Mouse (Mus musculus) CH12.LX (cell line): ENCODE measurements around the gene Aebp2. TPM values are rescaled to one million over a fixed set of nuclear protein-coding genes. Genes with fewer than 3 reads are reported as not detected.

ENCODE experiments used
- DNase-seq: peaks from one replicate; pipeline ENCODE4 v3.0.0-alpha.2; 2013; ENCODE audit errors: extremely low read depth
- H3K27ac ChIP-seq: 2 replicates; pipeline ENCODE4 v1.5.1; 2012; ENCODE audit warnings: low read depth, mild to moderate bottlenecking, control low read depth, moderate library complexity; ENCODE audit not compliant: insufficient read depth
- H3K27me3 ChIP-seq: replicated peaks from 2 replicates; pipeline ENCODE3; 2012; ENCODE audit warnings: inconsistent platforms
- H3K36me3 ChIP-seq, 2 experiments: replicated peaks in 1 of 2; 2 replicates each; pipeline versions ENCODE3 to v1.6.1; 2012; ENCODE audit warnings: inconsistent platforms in 1 of 2, low read length in 1 of 2, mild to moderate bottlenecking in 1 of 2, mixed read lengths in 1 of 2, moderate library complexity in 1 of 2; ENCODE audit not compliant: control insufficient read depth in 1 of 2, insufficient read depth in 1 of 2
- H3K4me1 ChIP-seq, 2 experiments: 2 replicates each; pipeline ENCODE4 v1.6.1; 2012; ENCODE audit warnings: inconsistent platforms in 1 of 2, moderate library complexity in 1 of 2; ENCODE audit not compliant: insufficient read depth in 2 of 2, control insufficient read depth in 1 of 2
- H3K4me2 ChIP-seq: 2 replicates; pipeline ENCODE4 v1.6.1; 2012; ENCODE audit warnings: low read depth, mild to moderate bottlenecking, control low read depth; ENCODE audit not compliant: poor library complexity, insufficient read depth, severe bottlenecking
- H3K4me3 ChIP-seq, 3 experiments: fragments of 150-350 bp in 1 of 3; sonication (generic) in 1 of 3; replicated peaks in 1 of 3; 2 replicates each; pipeline versions ENCODE3 to v1.5.1; 2011 to 2012; ENCODE audit warnings: low read depth in 2 of 3, low read length in 2 of 3, mild to moderate bottlenecking in 2 of 3, moderate library complexity in 2 of 3, control low read depth in 1 of 3, improper control_type of control experiment in 1 of 3, inconsistent platforms in 1 of 3, mixed read lengths in 1 of 3; ENCODE audit not compliant: poor library complexity in 1 of 3
- H3K79me2 ChIP-seq: replicated peaks from 2 replicates; pipeline ENCODE4 v1.6.1; 2012; ENCODE audit warnings: mild to moderate bottlenecking, moderate library complexity; ENCODE audit not compliant: control insufficient read depth, poor library complexity, insufficient read depth, severe bottlenecking; ENCODE audit errors: extremely low read depth
- H3K9ac ChIP-seq: 2 replicates; pipeline ENCODE4 v1.6.1; 2012; ENCODE audit warnings: low read depth, mild to moderate bottlenecking, control low read depth, moderate library complexity; ENCODE audit not compliant: insufficient read depth
- H3K9me3 ChIP-seq: replicated peaks from 2 replicates; pipeline ENCODE3; 2012; ENCODE audit warnings: low read length, inconsistent platforms, mixed read lengths
- CHD1 ChIP-seq: IDR thresholded peaks from 2 replicates; pipeline ENCODE4 v1.6.1; 2012; ENCODE audit warnings: low read depth, low read length, improper control_type of control experiment, inconsistent platforms
- CTCF ChIP-seq, 2 experiments: IDR thresholded peaks in 1 of 2; conservative IDR thresholded peaks in 1 of 2; 2 replicates each; pipeline ENCODE4 v1.5.1; 2011 to 2012; ENCODE audit warnings: low read depth in 2 of 2, low read length in 2 of 2, improper control_type of control experiment in 1 of 2, inconsistent platforms in 1 of 2, mild to moderate bottlenecking in 1 of 2, moderate library complexity in 1 of 2
- ETS1 ChIP-seq: conservative IDR thresholded peaks from 2 replicates; pipeline ENCODE4 v1.6.1; 2012; ENCODE audit warnings: low read depth, mild to moderate bottlenecking, inconsistent platforms, low read length, improper control_type of control experiment, moderate library complexity
- JUND ChIP-seq: conservative IDR thresholded peaks from 2 replicates; pipeline ENCODE4 v1.6.1; 2011; ENCODE audit warnings: low read depth, low read length, improper control_type of control experiment
- MAFK ChIP-seq: IDR thresholded peaks from 2 replicates; pipeline ENCODE4 v1.6.1; 2011; ENCODE audit warnings: low read length, improper control_type of control experiment; ENCODE audit not compliant: insufficient replicate concordance
- MAZ ChIP-seq: IDR thresholded peaks from 2 replicates; pipeline ENCODE4 v1.6.1; 2012; ENCODE audit warnings: low read depth, mild to moderate bottlenecking, inconsistent platforms, low read length, improper control_type of control experiment, moderate library complexity
- MEF2A ChIP-seq: IDR thresholded peaks from 2 replicates; pipeline ENCODE4 v1.6.1; 2014; ENCODE audit warnings: low read depth, mild to moderate bottlenecking, inconsistent platforms, low read length, improper control_type of control experiment, borderline replicate concordance
- POLR2AphosphoS2 ChIP-seq: IDR thresholded peaks from 2 replicates; pipeline ENCODE4 v1.6.1; 2011; ENCODE audit warnings: low read depth, low read length, improper control_type of control experiment
- SIN3A ChIP-seq: IDR thresholded peaks from 2 replicates; pipeline ENCODE4 v1.6.1; 2012; ENCODE audit warnings: low read length, improper control_type of control experiment, inconsistent platforms
- SMC3 ChIP-seq: IDR thresholded peaks from 2 replicates; pipeline ENCODE4 v1.6.1; 2011; ENCODE audit warnings: low read depth, low read length, improper control_type of control experiment
- TCF12 ChIP-seq: IDR thresholded peaks from 2 replicates; pipeline ENCODE4 v1.6.1; 2014; ENCODE audit warnings: low read depth, mild to moderate bottlenecking, inconsistent platforms, low read length, improper control_type of control experiment
- UBTF ChIP-seq: IDR thresholded peaks from 2 replicates; pipeline ENCODE4 v1.6.1; 2012; ENCODE audit warnings: low read depth, mild to moderate bottlenecking, inconsistent platforms, low read length, improper control_type of control experiment, moderate library complexity
- ZC3H11A ChIP-seq: IDR thresholded peaks from 2 replicates; pipeline ENCODE4 v1.6.1; 2012; ENCODE audit warnings: low read depth, mild to moderate bottlenecking, inconsistent platforms, low read length, improper control_type of control experiment
- ZNF384 ChIP-seq: IDR thresholded peaks from 2 replicates; pipeline ENCODE4 v1.6.1; 2012; ENCODE audit warnings: low read depth, low read length, improper control_type of control experiment, inconsistent platforms
- dilution Hi-C: fragments of 300-500 bp; cut with MboI; formaldehyde crosslinking; loops from 2 replicates; pipeline ENCODE4 v1.14.3; 2020; ENCODE audit warnings: low sequenced_read_pairs; ENCODE audit not compliant: extremely low pct_unique_long_range_greater_than_20kb, extremely low pct_ligation_motif_present
- in situ Hi-C: fragments of 300-500 bp; cut with MboI; formaldehyde crosslinking; loops from 3 replicates; pipeline ENCODE4 v1.14.3; 2019; ENCODE audit warnings: low sequenced_read_pairs, low pct_ligation_motif_present, low pct_unique_long_range_greater_than_20kb, mixed read lengths
- polyA plus RNA-seq: library from polyadenylated mRNA; unstranded; fragments of >175 nt; gene quantifications from 2 replicates; pipeline ENCODE4 v1.2.1, GENCODE M21; 2012; ENCODE audit warnings: low read depth; ENCODE audit not compliant: insufficient read length
- total RNA-seq, 2 experiments: library from RNA; depleted of rRNA; stranded (reverse); fragments of 300-350 nt in 1 of 2; fragments of >200 nt in 1 of 2; gene quantifications; 2 replicates each; pipeline ENCODE4 v1.2.3; 2012 to 2014

The Aebp2 gene
- total and polyA plus RNA-seq, 3 experiments = 54.4 to 63.3 (median 59.9) TPM

DNA sequence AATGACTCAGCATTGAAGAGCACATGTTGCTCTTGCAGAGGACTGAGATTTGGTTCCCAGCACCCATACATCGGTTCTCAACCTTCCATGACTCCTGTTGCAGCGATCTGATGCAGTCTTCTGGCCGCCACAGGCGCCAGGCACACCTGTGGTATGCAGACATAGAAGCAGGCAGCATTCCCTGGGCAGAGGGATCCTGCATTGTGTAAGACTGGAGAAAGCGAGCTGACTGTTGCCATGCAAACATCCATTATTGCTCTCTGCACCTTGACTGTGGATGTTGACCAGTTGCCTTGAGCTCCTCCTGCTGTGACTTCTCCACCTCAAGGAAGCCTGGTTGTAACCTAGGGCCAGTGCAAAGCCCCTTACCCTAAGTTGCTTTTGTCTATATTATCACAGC lies 42.1 kb downstream of the Aebp2 start:
- Histone ChIP-seq H3K4me3 (no peak overlapping the region), H3K9ac (no peak overlapping the region), H3K27ac (no peak overlapping the region), H3K27me3 (no peaks in the 10 kb centered on the region), H3K4me1 (peaks cover 3 to 18% of the 10 kb centered on the region in 2 experiments; a peak in 3 of 4 replicates), H3K36me3 (peaks cover 8 to 18% of the 10 kb centered on the region in 2 experiments), H3K79me2 (no peaks in the 10 kb centered on the region), H3K4me2 (no peak overlapping the region), H3K9me3 (no peaks in the 10 kb centered on the region)
- no peak for DNase-seq
- TF ChIP-seq POLR2AphosphoS2 (peak; percentile 12; the same call in 1 of the 2 replicates), ZC3H11A (no peak)
- in situ Hi-C loops = no loop called here
- dilution Hi-C loops = no loop called here

DNA sequence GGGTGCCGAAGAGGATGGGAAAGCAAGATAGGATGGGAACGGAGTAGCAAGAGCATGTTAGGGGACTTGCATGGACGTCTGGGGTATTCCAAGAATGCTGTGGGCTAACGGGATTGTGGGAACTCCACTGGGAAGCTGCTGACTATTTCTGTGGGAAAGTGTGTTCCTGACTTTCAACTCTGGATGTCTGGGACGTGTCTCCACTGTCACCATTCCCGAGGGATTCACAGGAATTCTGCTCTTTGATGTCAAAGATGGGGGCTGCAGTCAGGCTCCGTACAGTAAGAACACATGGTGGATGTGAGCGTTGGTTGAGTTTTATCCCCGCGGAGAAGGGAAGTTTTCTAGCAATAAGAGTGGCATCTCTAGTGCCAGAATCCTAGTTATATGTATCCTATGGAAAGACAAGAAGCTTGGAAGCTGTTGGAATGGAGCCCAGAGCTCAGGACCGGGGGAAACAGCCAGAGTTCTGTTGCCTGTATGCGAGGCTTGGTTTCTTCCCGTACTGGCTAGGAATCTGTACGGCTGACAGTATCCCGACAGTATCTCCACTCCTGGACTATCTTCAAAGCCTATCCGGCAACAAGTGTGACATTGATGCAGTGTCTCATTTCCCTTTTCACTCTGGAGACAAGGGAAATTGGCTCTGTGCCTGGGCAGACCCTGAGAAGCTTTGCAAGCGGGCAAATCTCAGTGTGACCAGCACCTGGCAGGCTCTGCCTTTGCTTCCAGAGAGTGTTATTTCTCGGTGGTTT lies 44.2 kb downstream of the Aebp2 start:
- no peaks in the 10 kb centered on the region for H3K79me2 ChIP-seq
- no peak overlapping the region for H3K27ac ChIP-seq
- no peak for TF ChIP-seq JUND
- no peak for TF ChIP-seq SIN3A
- TF ChIP-seq MAZ = no peak
- no peak for TF ChIP-seq CHD1
- TF ChIP-seq MEF2A = no peak
- TF ChIP-seq UBTF = no peak
- TF ChIP-seq SMC3 = no peak
- TF ChIP-seq CTCF (conservative IDR thresholded peaks at IDR 0.05 in 1 of 2, IDR thresholded peaks at IDR 0.05 in 1 of 2; ENCODE audit: low read depth in 2 of 2, low read length in 2 of 2) = no peak
- TF ChIP-seq MAFK = no peak
- TF ChIP-seq TCF12 = no peak
- TF ChIP-seq ETS1 = no peak
- no peak for TF ChIP-seq ZNF384
- no peak for TF ChIP-seq POLR2AphosphoS2
- H3K36me3 ChIP-seq = peaks cover 2 to 8% of the 10 kb centered on the region in 2 experiments
- H3K4me3 ChIP-seq = no peak overlapping the region
- H3K27me3 ChIP-seq = no peaks in the 10 kb centered on the region
- in situ Hi-C loops = no loop called here
- dilution Hi-C loops = no loop called here
- no peak overlapping the region for H3K4me2 ChIP-seq
- no peak for DNase-seq
- no peaks in the 10 kb centered on the region for H3K9me3 ChIP-seq
- no peak overlapping the region for H3K9ac ChIP-seq
- peaks cover 3 to 18% of the 10 kb centered on the region in 2 experiments; a peak in 3 of 4 replicates for H3K4me1 ChIP-seq
